Comparison of ENCODE assay signal across 8 mouse cellular contexts in genomic region chr11:101464211-101465100, GRCm38 (mm10). TPM values are rescaled to one million over a fixed set of nuclear protein-coding genes. Genes with fewer than 3 reads are reported as not detected.
DNase-seq lines count a peak whose midpoint lies in the region; ATAC-seq lines count a peak whose summit lies in the region.

Gene Rnd2, plus strand, starts transcription at chr11:101464999.

- H3K9me3 ChIP-seq in embryonic facial prominence, embryonic 12.5 days = no peaks in the 10 kb centered on the region
- no peaks in the 10 kb centered on the region for H3K9me3 ChIP-seq in liver, embryonic 11.5 days (ENCODE audit: control insufficient read depth, low read length)
- H3K9me3 ChIP-seq in neural tube, embryonic 14.5 days (ENCODE audit: control insufficient read depth, low read length) = no peaks in the 10 kb centered on the region

- WGBS in embryonic facial prominence, embryonic 12.5 days = 5% methylated on average over 12 of the region's 12 CpGs
- 9% methylated on average over 12 of the region's 12 CpGs for WGBS in liver, embryonic 11.5 days
- 12% methylated on average over 12 of the region's 12 CpGs for WGBS in neural tube, embryonic 14.5 days

- no peaks in the 10 kb centered on the region for H3K27me3 ChIP-seq in embryonic facial prominence, embryonic 12.5 days
- no peaks in the 10 kb centered on the region for H3K27me3 ChIP-seq in liver, embryonic 11.5 days (replicated peaks; ENCODE audit: control insufficient read depth, insufficient read depth, low read length)
- H3K27me3 ChIP-seq in neural tube, embryonic 14.5 days (ENCODE audit: control insufficient read depth, insufficient read depth, low read length) = no peaks in the 10 kb centered on the region

- H3K27ac ChIP-seq in embryonic facial prominence, embryonic 12.5 days = peak within 1 kb of the TSS; percentile 66
- H3K27ac ChIP-seq in liver, embryonic 11.5 days (ENCODE audit: low read depth, low read length) = peak within 1 kb of the TSS; percentile 55
- peak within 1 kb of the TSS; percentile 89 for H3K27ac ChIP-seq in neural tube, embryonic 14.5 days (ENCODE audit: low read depth, low read length)

- H3K36me3 ChIP-seq in embryonic facial prominence, embryonic 12.5 days = peaks cover 20% of the 10 kb centered on the region
- H3K36me3 ChIP-seq in liver, embryonic 11.5 days (ENCODE audit: control insufficient read depth, insufficient read depth, low read length) = peaks cover 8% of the 10 kb centered on the region; the same call in 1 of the 2 replicates
- peaks cover 25% of the 10 kb centered on the region for H3K36me3 ChIP-seq in neural tube, embryonic 14.5 days (ENCODE audit: control insufficient read depth, insufficient read depth, low read length)

- DNase-seq in 3T3-L1 (ENCODE audit: low read depth, low spot score) = peak; percentile 62
- peak; percentile 32 for DNase-seq in CD4-positive helper T cell, adult 2 months (ENCODE audit: low read depth, low spot score)
- DNase-seq in induced T-regulatory cell, adult 2 months (ENCODE audit: low read depth) = peak; percentile 50
- DNase-seq in liver, embryonic 11.5 days (ENCODE audit: low spot score) = no peak
- no peak for DNase-seq in ovary, postnatal 14 days (ENCODE audit: low spot score)
- no peak for DNase-seq in gastrocnemius, adult 8-10 months (ENCODE audit: low spot score in 2 of 2)

- peak within 1 kb of the TSS; percentile 71 for H3K9ac ChIP-seq in embryonic facial prominence, embryonic 12.5 days
- H3K9ac ChIP-seq in liver, embryonic 11.5 days (ENCODE audit: low read depth, low read length) = peak within 1 kb of the TSS; percentile 66
- H3K9ac ChIP-seq in neural tube, embryonic 14.5 days (replicated peaks; ENCODE audit: low read depth, low read length) = peak within 1 kb of the TSS; percentile 72

- H3K4me3 ChIP-seq in embryonic facial prominence, embryonic 12.5 days = peak within 1 kb of the TSS; percentile 73
- H3K4me3 ChIP-seq in liver, embryonic 11.5 days (ENCODE audit: low read depth, low read length) = peak within 1 kb of the TSS; percentile 81
- peak within 1 kb of the TSS; percentile 79 for H3K4me3 ChIP-seq in neural tube, embryonic 14.5 days (ENCODE audit: low read depth, low read length)

- peak within 1 kb of the TSS; percentile 94 for H3K4me2 ChIP-seq in embryonic facial prominence, embryonic 12.5 days (replicated peaks)
- peak within 1 kb of the TSS; percentile 100 for H3K4me2 ChIP-seq in liver, embryonic 11.5 days
- peak within 1 kb of the TSS; percentile 62 for H3K4me2 ChIP-seq in neural tube, embryonic 14.5 days (ENCODE audit: low read depth, low read length)

- ATAC-seq in embryonic facial prominence, embryonic 12.5 days (ENCODE audit: insufficient number of reproducible peaks, insufficient read depth, low FRiP score, low TSS enrichment) = no peak
- ATAC-seq in liver, embryonic 11.5 days (replicated peaks; ENCODE audit: low FRiP score) = no peak
- ATAC-seq in neural tube, embryonic 14.5 days (ENCODE audit: low read depth) = no peak

- peaks cover 37% of the 10 kb centered on the region for H3K4me1 ChIP-seq in embryonic facial prominence, embryonic 12.5 days
- H3K4me1 ChIP-seq in liver, embryonic 11.5 days (replicated peaks; ENCODE audit: control insufficient read depth, insufficient read depth, low read length) = peaks cover 56% of the 10 kb centered on the region
- peaks cover 37% of the 10 kb centered on the region for H3K4me1 ChIP-seq in neural tube, embryonic 14.5 days (ENCODE audit: control insufficient read depth, insufficient read depth, low read length)

RNA-seq across cellular contexts. Expression of gene Rnd2, which starts in this region (rescaled TPM):
- polyA plus RNA-seq in embryonic facial prominence, embryonic 12.5 days (2016; fragmentation: Nextera tagmentation; extraction: Ambion mirVana) = 15.2 and 17.2 TPM in 2 replicates
- 3.7 and 5.4 TPM in 2 replicates for polyA plus RNA-seq in liver, embryonic 11.5 days (2014; fragmentation: Nextera tagmentation; extraction: Ambion mirVana)
- 37.9 and 61.8 TPM in 2 replicates for polyA plus RNA-seq in neural tube, embryonic 14.5 days (2014; fragmentation: Nextera tagmentation; extraction: Ambion mirVana)
- total RNA-seq in gastrocnemius, adult 8-10 months (2022) = 1 to 10 TPM; 2.4 to 3.9 (median 3.5) TPM

Comparison
In these comparisons a context has a peak if more than half of its experiments do, and no peak if none do; other contexts are left out.
1. DNase-seq: peak in 3T3-L1 (single experiment), CD4-positive helper T cell, adult 2 months (single experiment) and induced T-regulatory cell, adult 2 months (single experiment); none in liver, embryonic 11.5 days (single experiment), ovary, postnatal 14 days (single experiment) and gastrocnemius, adult 8-10 months (0 of 2).
2. Peak in every context shown above with its lines, with median percentiles within 50 percentile points of each other: H3K27ac ChIP-seq, H3K4me2 ChIP-seq, H3K4me3 ChIP-seq and H3K9ac ChIP-seq.